In the genomic region with DNA sequence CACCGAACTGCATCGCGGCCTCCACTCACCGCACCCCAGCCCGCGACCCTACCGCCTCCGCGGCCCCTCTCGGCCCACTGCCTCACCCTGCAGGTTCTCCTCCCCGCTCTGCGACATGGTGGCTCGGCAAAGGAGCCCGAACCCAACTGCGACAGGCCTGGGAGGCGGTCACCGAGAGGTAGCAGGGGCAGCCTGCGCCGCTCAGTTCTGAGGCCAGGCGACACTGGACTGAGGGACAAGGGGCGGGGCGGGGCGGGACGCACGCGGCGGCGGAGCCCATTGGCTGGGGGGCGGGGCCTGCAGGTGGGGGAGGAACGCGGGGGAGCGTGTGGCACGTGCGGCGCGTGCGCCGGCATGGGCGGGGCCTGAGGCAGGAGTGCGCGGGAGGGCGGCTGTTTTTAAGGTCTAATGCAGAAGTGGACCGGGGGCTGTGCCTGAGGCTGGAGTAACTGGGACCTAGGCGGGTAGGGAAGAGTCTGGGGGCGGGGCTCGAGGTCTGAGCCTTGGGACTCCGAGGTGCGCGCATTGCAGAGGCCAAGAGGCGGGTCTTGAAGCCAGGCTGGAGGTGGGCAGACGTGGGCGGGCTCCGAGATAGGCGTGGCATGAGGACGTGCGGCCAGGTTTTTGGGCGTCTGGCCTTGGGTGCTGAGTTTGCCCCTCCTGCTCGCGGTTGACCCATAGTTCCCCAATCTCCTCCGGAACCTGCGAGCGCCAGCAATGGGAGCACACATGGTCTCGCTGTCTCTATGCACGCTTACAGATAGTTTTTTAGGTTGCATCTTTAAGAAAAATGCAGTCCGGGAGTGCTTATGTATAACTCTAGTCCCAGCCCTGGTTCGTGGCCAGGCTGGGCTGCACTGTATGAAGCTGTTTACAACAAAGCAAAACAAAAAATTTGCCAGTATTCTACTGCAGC, we compare ENCODE assay signal across 8 mouse cellular contexts. TPM values are rescaled to one million over a fixed set of nuclear protein-coding genes. Genes with fewer than 3 reads are reported as not detected.
A peak's percentile ranks its signal among the peaks of the same experiment; 100 is the strongest.
DNase-seq lines count a peak whose midpoint lies in the region; ATAC-seq and TF ChIP-seq lines count a peak whose summit lies in the region.

A gene (minus strand): TSS at position 243 of the 916 bp plus-strand sequence.

- intact Hi-C loops in heart, postnatal 14 days (cut with DNase I), result loop anchor here (5.0 kb wide), 1 partner anchor 62 kb away; a partner anchor contains a TSS

- H3K9ac ChIP-seq in ES-E14 (ENCODE audit: insufficient read depth, low read depth, low read length, poor library complexity, severe bottlenecking), result peak within 1 kb of the TSS; percentile 88
- H3K9ac ChIP-seq in forebrain, embryonic 15.5 days (replicated peaks), result peak within 1 kb of the TSS; percentile 75
- peak within 1 kb of the TSS; percentile 97 for H3K9ac ChIP-seq in liver, postnatal 0 days (replicated peaks)
- peak within 1 kb of the TSS; percentile 88 for H3K9ac ChIP-seq in neural tube, embryonic 13.5 days

- no peaks in the 10 kb centered on the region for H3K27me3 ChIP-seq in forebrain, embryonic 15.5 days
- no peaks in the 10 kb centered on the region for H3K27me3 ChIP-seq in liver, postnatal 0 days (ENCODE audit: insufficient read depth, low read length)
- peaks cover 18% of the 10 kb centered on the region for H3K27me3 ChIP-seq in neural tube, embryonic 13.5 days

- in situ Hi-C loops in ES-E14 (cut with MboI; ENCODE audit: low sequenced_read_pairs in 2 of 2, unreplicated experiment in 2 of 2), result no loop called here

- peak; percentile 23; the same call in 1 of the 2 replicates for TF ChIP-seq EP300 in liver, postnatal 0 days (IDR thresholded peaks at IDR 0.05; ENCODE audit: low read depth)

- peak; percentile 92 for ATAC-seq in forebrain, embryonic 15.5 days (replicated peaks)
- ATAC-seq in liver, postnatal 0 days, result peak; percentile 85
- ATAC-seq in neural tube, embryonic 13.5 days (ENCODE audit: low read depth), result peak; percentile 94

- peak within 1 kb of the TSS; percentile 79 for H3K4me2 ChIP-seq in forebrain, embryonic 15.5 days (replicated peaks)
- peak within 1 kb of the TSS; percentile 85 for H3K4me2 ChIP-seq in liver, postnatal 0 days (ENCODE audit: low read depth, low read length)
- peak within 1 kb of the TSS; percentile 70 for H3K4me2 ChIP-seq in neural tube, embryonic 13.5 days

- no peaks in the 10 kb centered on the region for H3K36me3 ChIP-seq in ES-E14 (ENCODE audit: control insufficient read depth, insufficient read depth, low read length, poor library complexity, severe bottlenecking)
- H3K36me3 ChIP-seq in forebrain, embryonic 15.5 days, result no peaks in the 10 kb centered on the region
- H3K36me3 ChIP-seq in liver, postnatal 0 days (replicated peaks; ENCODE audit: insufficient read depth, low read length), result no peaks in the 10 kb centered on the region; the same call in 1 of the 2 replicates
- no peaks in the 10 kb centered on the region for H3K36me3 ChIP-seq in neural tube, embryonic 13.5 days

- DNase-seq in ES-E14 (ENCODE audit: low read depth, low spot score), result peak; percentile 98
- DNase-seq in cerebellum, adult 11 months, result peak; percentile 88
- DNase-seq in heart, postnatal 14 days, result peak; percentile 90 to 94
- peak; percentile 85 for DNase-seq in layer of hippocampus, adult 11-12 months (ENCODE audit: low spot score)
- DNase-seq in liver, postnatal 0 days, result peak; percentile 98
- peak; percentile 70 for DNase-seq in telencephalon, adult 2 months (ENCODE audit: low read depth, low spot score)

- WGBS in forebrain, embryonic 15.5 days, result under 1% methylated on average over 62 of the region's 66 CpGs
- WGBS in liver, postnatal 0 days (ENCODE audit: insufficient replicate concordance), result under 1% methylated on average over 54 of the region's 66 CpGs
- WGBS in neural tube, embryonic 13.5 days, result under 1% methylated on average over 66 of the region's 66 CpGs

- H3K27ac ChIP-seq in ES-E14 (ENCODE audit: insufficient read depth, low read depth, low read length, poor library complexity, severe bottlenecking), result no peak within 1 kb of the TSS
- H3K27ac ChIP-seq in forebrain, embryonic 15.5 days (replicated peaks), result no peak within 1 kb of the TSS; the same call in none of the 2 replicates
- H3K27ac ChIP-seq in liver, postnatal 0 days (ENCODE audit: low read depth), result peak within 1 kb of the TSS; percentile 97
- 0 out of 2 replicates have a peak within 1 kb of the TSS, but pooled peaks have one; percentile 33 for H3K27ac ChIP-seq in neural tube, embryonic 13.5 days (replicated peaks)

- no peaks in the 10 kb centered on the region for H3K9me3 ChIP-seq in ES-E14 (ENCODE audit: control insufficient read depth, insufficient read depth, low read depth, low read length)
- no peaks in the 10 kb centered on the region for H3K9me3 ChIP-seq in forebrain, embryonic 15.5 days
- H3K9me3 ChIP-seq in liver, postnatal 0 days (ENCODE audit: low read length), result no peaks in the 10 kb centered on the region
- H3K9me3 ChIP-seq in neural tube, embryonic 13.5 days, result no peaks in the 10 kb centered on the region

- peaks cover 9 to 10% of the 10 kb centered on the region in 2 experiments for H3K4me1 ChIP-seq in ES-E14 (ENCODE audit: control insufficient read depth in 2 of 2, insufficient read depth in 2 of 2, low read length in 2 of 2, poor library complexity in 1 of 2)
- H3K4me1 ChIP-seq in forebrain, embryonic 15.5 days, result peaks cover 27% of the 10 kb centered on the region
- H3K4me1 ChIP-seq in liver, postnatal 0 days (ENCODE audit: insufficient read depth), result peaks cover 29% of the 10 kb centered on the region
- peaks cover 34% of the 10 kb centered on the region for H3K4me1 ChIP-seq in neural tube, embryonic 13.5 days (replicated peaks)

- no peak for TF ChIP-seq CTCF in liver, postnatal 0 days (IDR thresholded peaks at IDR 0.05; ENCODE audit: low read depth)

- peak within 1 kb of the TSS; percentile 80 to 90 for H3K4me3 ChIP-seq in ES-E14 (ENCODE audit: insufficient read depth in 1 of 2, low read depth in 1 of 2, low read length in 2 of 2, poor library complexity in 1 of 2, severe bottlenecking in 1 of 2)
- peak within 1 kb of the TSS; percentile 73 for H3K4me3 ChIP-seq in forebrain, embryonic 15.5 days
- H3K4me3 ChIP-seq in liver, postnatal 0 days (ENCODE audit: low read depth, low read length), result peak within 1 kb of the TSS; percentile 86
- H3K4me3 ChIP-seq in neural tube, embryonic 13.5 days, result peak within 1 kb of the TSS; percentile 77

TF ChIP-seq in ES-E14, 5 proteins besides CTCF, POLR2A, EP300 and RAD21:
- TF ChIP-seq MAFK (IDR thresholded peaks at IDR 0.05; ENCODE audit: insufficient read depth, low read depth, low read length) (peak; percentile 66; the same call in 1 of the 2 replicates), ZC3H11A (IDR thresholded peaks at IDR 0.05; ENCODE audit: borderline replicate concordance, low read depth, low read length) (no peak)

RNA-seq across cellular contexts. Expression of the gene that starts here (rescaled TPM):
- 56.6 and 73.8 TPM in 2 replicates for total RNA-seq in ES-E14 (2012; rRNA removed)
- 75.1 and 79.2 TPM in 2 replicates for polyA plus RNA-seq in forebrain, embryonic 15.5 days (2015; fragmentation: Nextera tagmentation; extraction: Ambion mirVana)
- 100 to 1,000 TPM; 157 to 188 TPM for total RNA-seq in heart, postnatal 14 days (2021)
- polyA plus RNA-seq in liver, postnatal 0 days (2015; fragmentation: Nextera tagmentation; extraction: Ambion mirVana), result 171 and 190 TPM in 2 replicates
- polyA plus RNA-seq in neural tube, embryonic 13.5 days (2015; fragmentation: Nextera tagmentation; extraction: Ambion mirVana), result 103 and 106 TPM in 2 replicates

Comparison
In these comparisons a context has a peak if more than half of its experiments do, and no peak if none do; other contexts are left out.
1. H3K27ac ChIP-seq: peak in liver, postnatal 0 days (single experiment) and neural tube, embryonic 13.5 days (single experiment); none in ES-E14 (single experiment) and forebrain, embryonic 15.5 days (single experiment).
2. Peak in every context shown above with its lines, with median percentiles within 50 percentile points of each other: DNase-seq, H3K4me3 ChIP-seq, H3K9ac ChIP-seq, ATAC-seq and H3K4me2 ChIP-seq.